Mouse (Mus musculus) ES-Bruce4 (cell line): ENCODE measurements at regions not wholly inside any gene's neighbourhood (a gene's known extent, or its start where the extent isn't known, plus 50 kb on each side); places are given as distances from the start of the nearest gene placed in this dataset.

Experiments
- H3K27ac ChIP-seq: 2 replicates; pipeline ENCODE4 v1.5.1; 2012; ENCODE audit warnings: low read length, inconsistent platforms; ENCODE audit not compliant: insufficient read depth
- H3K27me3 ChIP-seq: 2 replicates; pipeline ENCODE4 v1.6.1; 2012; ENCODE audit warnings: mild to moderate bottlenecking, low read length, inconsistent platforms; ENCODE audit not compliant: control insufficient read depth, poor library complexity, insufficient read depth, severe bottlenecking
- H3K36me3 ChIP-seq: 2 replicates; pipeline ENCODE4 v1.6.1; 2012; ENCODE audit warnings: inconsistent platforms, mild to moderate bottlenecking, low read length, moderate library complexity; ENCODE audit not compliant: control insufficient read depth, poor library complexity, insufficient read depth, severe bottlenecking
- H3K4me1 ChIP-seq: one replicate; pipeline ENCODE4 v1.8.1; 2011; ENCODE audit warnings: low read length; ENCODE audit not compliant: control insufficient read depth, insufficient read depth
- H3K4me3 ChIP-seq: 2 replicates; pipeline ENCODE4 v1.5.1; 2011; ENCODE audit warnings: low read depth, mild to moderate bottlenecking, low read length
- H3K9ac ChIP-seq: 2 replicates; pipeline ENCODE4 v1.6.1; 2012; ENCODE audit warnings: low read depth, mild to moderate bottlenecking, inconsistent platforms; ENCODE audit not compliant: poor library complexity, severe bottlenecking
- H3K9me3 ChIP-seq: replicated peaks from 2 replicates; pipeline ENCODE4 v1.6.1; 2012; ENCODE audit warnings: mild to moderate bottlenecking, low read length, inconsistent platforms; ENCODE audit not compliant: control insufficient read depth, poor library complexity, insufficient read depth, severe bottlenecking
- CTCF ChIP-seq: IDR thresholded peaks from one replicate; pipeline ENCODE4 v1.8.1; 2011; ENCODE audit warnings: low read depth, low read length
- EP300 ChIP-seq: IDR thresholded peaks from 2 replicates; pipeline ENCODE4 v1.6.1; 2011; ENCODE audit warnings: low read depth, low read length; ENCODE audit not compliant: insufficient read depth
- POLR2A ChIP-seq: IDR thresholded peaks from one replicate; pipeline ENCODE4 v1.8.1; 2011; ENCODE audit warnings: low read length; ENCODE audit not compliant: insufficient read depth

DNA sequence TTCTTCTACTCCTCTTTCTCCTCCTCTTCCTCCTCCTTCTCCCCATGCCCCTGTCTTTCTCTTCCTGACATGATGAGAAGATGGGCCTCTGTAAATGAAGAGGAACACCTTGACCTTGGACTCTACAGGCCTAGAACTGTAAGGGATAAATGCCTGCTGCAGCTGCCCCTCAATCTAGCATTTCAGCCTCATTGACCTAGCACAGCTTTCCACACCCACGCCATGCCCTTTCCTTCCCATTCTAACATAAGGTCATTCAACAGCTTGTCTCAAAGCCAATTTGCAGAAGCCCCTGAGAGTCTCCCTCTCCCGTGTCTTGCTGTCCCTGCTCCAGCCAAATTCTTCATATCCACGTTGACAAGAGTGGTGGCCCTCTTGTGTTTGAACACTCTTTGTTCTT lies 63.8 kb upstream of the Dscam start:
- H3K4me1 ChIP-seq: no peaks in the 10 kb centered on the region
- H3K27ac ChIP-seq: no peak overlapping the region
- no peak overlapping the region for H3K9ac ChIP-seq
- no peak overlapping the region for H3K4me3 ChIP-seq
- peaks cover 13% of the 10 kb centered on the region for H3K9me3 ChIP-seq
- no peak for TF ChIP-seq POLR2A
- TF ChIP-seq EP300: no peak
- TF ChIP-seq CTCF: no peak
- no peaks in the 10 kb centered on the region for H3K36me3 ChIP-seq
- H3K27me3 ChIP-seq: no peaks in the 10 kb centered on the region

- Histone ChIP-seq H3K36me3 (no peaks in the 10 kb centered on the region), H3K4me1 (no peaks in the 10 kb centered on the region), H3K4me3 (no peak overlapping the region), H3K9ac (no peak overlapping the region), H3K9me3 (peaks cover 13% of the 10 kb centered on the region), H3K27me3 (no peaks in the 10 kb centered on the region), H3K27ac (no peak overlapping the region)
- TF ChIP-seq POLR2A (no peak), EP300 (no peak), CTCF (no peak)
Observed at GRCm38 (mm10) chr16:97239626-97240025, 69.1 kb upstream of the Dscam start.

DNA sequence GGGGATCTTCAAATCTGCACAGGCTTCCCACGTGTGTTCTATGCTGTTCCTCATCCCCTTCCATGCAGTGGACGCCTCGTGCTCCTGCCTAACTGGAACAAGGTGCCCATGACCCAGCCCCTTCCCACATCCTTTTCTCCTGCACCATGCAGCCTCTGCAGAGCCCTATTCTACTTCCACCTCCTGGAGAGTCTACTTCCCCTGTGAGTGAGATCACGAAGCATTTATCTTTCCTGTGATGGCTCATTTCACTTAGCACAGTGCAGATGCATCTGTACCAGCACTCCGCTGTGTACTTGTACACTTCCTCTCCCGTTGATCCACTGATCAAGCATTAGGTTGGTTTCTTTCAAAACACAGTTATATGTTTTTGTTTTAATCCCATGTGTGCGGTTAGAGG lies 69.5 kb upstream of the Dscam start:
- Histone ChIP-seq H3K27me3 (no peaks in the 10 kb centered on the region), H3K9ac (no peak overlapping the region), H3K27ac (no peak overlapping the region), H3K36me3 (no peaks in the 10 kb centered on the region), H3K9me3 (peaks cover 13% of the 10 kb centered on the region), H3K4me1 (no peaks in the 10 kb centered on the region), H3K4me3 (no peak overlapping the region)
- TF ChIP-seq CTCF: no peak
- no peak for TF ChIP-seq POLR2A
- no peak for TF ChIP-seq EP300

- Histone ChIP-seq H3K27ac (no peak overlapping the region), H3K4me3 (no peak overlapping the region), H3K27me3 (no peaks in the 10 kb centered on the region), H3K9me3 (peaks cover 13% of the 10 kb centered on the region), H3K9ac (no peak overlapping the region), H3K36me3 (no peaks in the 10 kb centered on the region), H3K4me1 (no peaks in the 10 kb centered on the region)
- TF ChIP-seq EP300 (no peak), CTCF (no peak), POLR2A (no peak)
Observed at GRCm38 (mm10) chr16:97240859-97241360, 70.4 kb upstream of the Dscam start.

DNA sequence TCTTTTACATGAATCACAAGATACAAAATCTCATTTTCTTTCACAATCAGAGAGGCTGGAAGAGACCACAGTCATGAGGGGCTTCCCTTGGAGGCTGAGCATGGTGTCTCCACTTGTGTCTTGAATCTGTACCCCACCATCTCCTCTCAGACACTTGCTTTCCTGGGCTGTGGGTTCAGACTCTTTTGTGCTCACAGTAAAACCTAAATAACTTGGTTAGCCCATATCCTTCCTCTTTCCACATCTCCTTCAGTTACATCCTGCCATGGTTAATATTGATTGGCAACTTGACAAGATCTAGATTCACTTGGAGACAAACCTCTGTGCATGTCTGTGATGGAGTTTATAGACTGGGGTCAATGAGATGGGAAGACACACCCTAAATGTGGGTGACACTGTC lies 71.1 kb upstream of the Dscam start:
- no peak overlapping the region for H3K4me3 ChIP-seq
- peaks cover 9% of the 10 kb centered on the region for H3K9me3 ChIP-seq
- no peak for TF ChIP-seq CTCF
- TF ChIP-seq POLR2A: no peak
- no peaks in the 10 kb centered on the region for H3K27me3 ChIP-seq
- H3K36me3 ChIP-seq: no peaks in the 10 kb centered on the region
- H3K4me1 ChIP-seq: no peaks in the 10 kb centered on the region
- no peak overlapping the region for H3K27ac ChIP-seq
- no peak overlapping the region for H3K9ac ChIP-seq

- TF ChIP-seq POLR2A: no peak
- no peak for TF ChIP-seq CTCF
- TF ChIP-seq EP300: no peak
- Histone ChIP-seq H3K4me1 (no peaks in the 10 kb centered on the region), H3K9me3 (no peaks in the 10 kb centered on the region), H3K27ac (no peak overlapping the region), H3K4me3 (no peak overlapping the region), H3K9ac (no peak overlapping the region), H3K36me3 (no peaks in the 10 kb centered on the region), H3K27me3 (no peaks in the 10 kb centered on the region)
Observed at GRCm38 (mm10) chr16:97250488-97250887, 79.9 kb upstream of the Dscam start.
